Mouse (Mus musculus) midbrain, postnatal 0 days (tissue): Measurements from ENCODE around the gene Taco1. TPM values are rescaled to one million over a fixed set of nuclear protein-coding genes. Genes with fewer than 3 reads are reported as not detected.
"Not testable (repeated sequence)": the region's sequence is repeated elsewhere in the genome, so short reads cannot be mapped to it uniquely, and the experiment has no call there.

ENCODE experiments used
- ATAC-seq: fragments of 200-750 bp; cut with Nextera tagmentation; 2 replicates; pipeline ENCODE4 v1.8.0; 2017; ENCODE audit warnings: moderate number of reproducible peaks, mild to moderate bottlenecking, moderate TSS enrichment, moderate library complexity; ENCODE audit not compliant: low FRiP score
- DNase-seq: peaks from one replicate; pipeline ENCODE4 v3.0.0-alpha.2; 2015; ENCODE audit warnings: low spot score
- H3K27ac ChIP-seq: fragments of 300-500 bp; sonication (generic); 2 replicates; pipeline ENCODE4 v1.5.1; 2014; ENCODE audit warnings: low read depth, mild to moderate bottlenecking, low read length, mixed read lengths
- H3K27me3 ChIP-seq: fragments of 300-500 bp; sonication (generic); 2 replicates; pipeline ENCODE4 v1.6.1; 2014; ENCODE audit warnings: low read length, control low read depth, mixed read lengths; ENCODE audit not compliant: insufficient read depth
- H3K36me3 ChIP-seq: fragments of 300-500 bp; sonication (generic); 2 replicates; pipeline ENCODE4 v1.6.1; 2014; ENCODE audit warnings: low read length, control low read depth, mixed read lengths; ENCODE audit not compliant: insufficient read depth
- H3K4me1 ChIP-seq: fragments of 300-500 bp; sonication (generic); 2 replicates; pipeline ENCODE4 v1.6.1; 2014; ENCODE audit warnings: mild to moderate bottlenecking, control low read depth, antibody characterized with exemption, low read length, mixed read lengths; ENCODE audit not compliant: insufficient read depth
- H3K4me2 ChIP-seq: fragments of 300-500 bp; sonication (generic); 2 replicates; pipeline ENCODE4 v1.6.1; 2014; ENCODE audit warnings: low read depth, mild to moderate bottlenecking, low read length, mixed read lengths; ENCODE audit not compliant: poor library complexity, severe bottlenecking
- H3K4me3 ChIP-seq: fragments of 300-500 bp; sonication (generic); 2 replicates; pipeline ENCODE4 v1.5.1; 2014; ENCODE audit warnings: low read depth, mild to moderate bottlenecking, low read length, moderate library complexity
- H3K9ac ChIP-seq: fragments of 300-500 bp; sonication (generic); replicated peaks from 2 replicates; pipeline ENCODE4 v1.6.1; 2014; ENCODE audit warnings: mild to moderate bottlenecking, low read length, moderate library complexity, mixed read lengths; ENCODE audit not compliant: poor library complexity, severe bottlenecking
- H3K9me3 ChIP-seq: fragments of 300-500 bp; sonication (generic); 2 replicates; pipeline ENCODE4 v1.6.1; 2016; ENCODE audit warnings: low read length, control low read depth
- CTCF ChIP-seq: IDR thresholded peaks from 2 replicates; pipeline ENCODE4 v1.5.1; 2016; ENCODE audit warnings: antibody characterized with exemption, mild to moderate bottlenecking
- WGBS: fragments of 180-500 bp; shearing (Covaris S2); extraction: QIAGEN DNeasy Blood & Tissue Kit; methylation state at CpG from one replicate; pipeline ENCODE4 v1.1.7; 2014; 5-methylcytosine and 5-hydroxymethylcytosine counted together
- polyA plus RNA-seq: library from polyadenylated mRNA; unstranded; fragments of >200 nt; fragmentation: Nextera tagmentation; extraction: Ambion mirVana; gene quantifications from 2 replicates; pipeline ENCODE4 v1.2.1, GENCODE M21; 2015
- total RNA-seq: library from RNA; depleted of rRNA; stranded (reverse); fragments of >200 nt; gene quantifications from 2 replicates; pipeline ENCODE4 v1.2.3, GENCODE M21; 2014

Gene Taco1
- total and polyA plus RNA-seq, 2 experiments from 2014 or later, result 5.1 to 17.3 TPM

GRCm38 (mm10) chr11:106027607-106028006, 38.3 kb upstream of the Taco1 start:
- no peaks in the 10 kb centered on the region for H3K9me3 ChIP-seq
- 86% methylated on average over 5 of the region's 5 CpGs for WGBS
- TF ChIP-seq CTCF, result no peak
- no peaks in the 10 kb centered on the region for H3K27me3 ChIP-seq
- H3K4me1 ChIP-seq, result no peaks in the 10 kb centered on the region
- no peak for ATAC-seq
- no peak for DNase-seq
- no peaks in the 10 kb centered on the region for H3K36me3 ChIP-seq
- H3K9ac ChIP-seq, result no peak overlapping the region
- H3K4me3 ChIP-seq, result no peak overlapping the region
- no peak overlapping the region for H3K27ac ChIP-seq
- H3K4me2 ChIP-seq, result no peak overlapping the region

- H3K4me1 ChIP-seq, H3K36me3 ChIP-seq, H3K27ac ChIP-seq, DNase-seq, H3K9ac ChIP-seq, H3K27me3 ChIP-seq, H3K9me3 ChIP-seq, ATAC-seq: not testable (repeated sequence)
- WGBS, result 25% methylated on average over 5 of the region's 25 CpGs
- peak overlapping the region; percentile 29; the same call in 1 of the 2 replicates for H3K4me2 ChIP-seq
- peak overlapping the region; percentile 22 for H3K4me3 ChIP-seq
Observed at GRCm38 (mm10) chr11:106032074-106032473, 33.8 kb upstream of the Taco1 start.

- 24% methylated on average over 11 of the region's 11 CpGs for WGBS
- TF ChIP-seq CTCF, result peak; percentile 29
- H3K9me3 ChIP-seq, result no peaks in the 10 kb centered on the region
- H3K9ac ChIP-seq, result peak overlapping the region; percentile 42; the same call in 1 of the 2 replicates
- peak overlapping the region; percentile 29; the same call in 1 of the 2 replicates for H3K4me2 ChIP-seq
- H3K36me3 ChIP-seq, result no peaks in the 10 kb centered on the region
- H3K27ac ChIP-seq, result peak overlapping the region; percentile 78
- peaks cover 6% of the 10 kb centered on the region; the same call in 1 of the 2 replicates for H3K4me1 ChIP-seq
- no peaks in the 10 kb centered on the region for H3K27me3 ChIP-seq
- H3K4me3 ChIP-seq, result peak overlapping the region; percentile 10; the same call in 1 of the 2 replicates
- ATAC-seq, result no peak
- DNase-seq, result no peak
Observed at GRCm38 (mm10) chr11:106033491-106033919, 32.4 kb upstream of the Taco1 start.

GRCm38 (mm10) chr11:106034986-106035385, 30.9 kb upstream of the Taco1 start:
- Histone ChIP-seq H3K4me2 (no peak overlapping the region), H3K4me3 (no peak overlapping the region), H3K9me3 (no peaks in the 10 kb centered on the region), H3K27me3 (no peaks in the 10 kb centered on the region), H3K36me3 (no peaks in the 10 kb centered on the region), H3K4me1 (peaks cover 13% of the 10 kb centered on the region; the same call in 1 of the 2 replicates), H3K27ac (no peak overlapping the region), H3K9ac (no peak overlapping the region)
- DNase-seq (no peak), ATAC-seq (no peak)
- no peak for TF ChIP-seq CTCF
- 86% methylated on average over 9 of the region's 9 CpGs for WGBS

- no peaks in the 10 kb centered on the region for H3K27me3 ChIP-seq
- peak within 1 kb of the TSS; percentile 87 for H3K9ac ChIP-seq
- H3K27ac ChIP-seq, result peak within 1 kb of the TSS; percentile 98
- peak; percentile 2; the same call in 1 of the 2 replicates for TF ChIP-seq CTCF
- WGBS, result under 1% methylated on average over 63 of the region's 66 CpGs
- peak; percentile 99 for DNase-seq
- no peaks in the 10 kb centered on the region for H3K9me3 ChIP-seq
- peaks cover 13% of the 10 kb centered on the region; the same call in 1 of the 2 replicates for H3K4me1 ChIP-seq
- no peaks in the 10 kb centered on the region for H3K36me3 ChIP-seq
- peak within 1 kb of the TSS; percentile 79 for H3K4me3 ChIP-seq
- peak; percentile 96 for ATAC-seq
- peak within 1 kb of the TSS; percentile 51 for H3K4me2 ChIP-seq
Observed at GRCm38 (mm10) chr11:106036548-106037417, 29.1 kb upstream of the Taco1 start, which contains the start of gene Dcaf7. Gene Dcaf7, plus strand, starts transcription at chr11:106036872.

GRCm38 (mm10) chr11:106037418-106037751, 28.5 kb upstream of the Taco1 start:
- Histone ChIP-seq H3K9me3 (no peaks in the 10 kb centered on the region), H3K36me3 (no peaks in the 10 kb centered on the region), H3K4me2 (peak overlapping the region; percentile 50), H3K9ac (peak overlapping the region; percentile 87), H3K4me1 (peaks cover 13% of the 10 kb centered on the region; the same call in 1 of the 2 replicates), H3K27ac (peak overlapping the region; percentile 98), H3K27me3 (no peaks in the 10 kb centered on the region), H3K4me3 (peak overlapping the region; percentile 79)
- DNase-seq (peak; percentile 96), ATAC-seq (peak; percentile 88)
- WGBS, result 0% methylated on average over 13 of the region's 13 CpGs
- TF ChIP-seq CTCF, result peak; percentile 49
